Mouse (Mus musculus) embryonic facial prominence, embryonic 13.5 days (tissue): ENCODE measurements at regions not wholly inside any gene's neighbourhood (a gene's known extent, or its start where the extent isn't known, plus 50 kb on each side); places are given as distances from the start of the nearest gene placed in this dataset.

ENCODE experiments used
- ATAC-seq: fragments of 200-750 bp; cut with Nextera tagmentation; 2 replicates; pipeline ENCODE4 v1.8.0; 2017; ENCODE audit warnings: low read depth; ENCODE audit not compliant: insufficient number of reproducible peaks, insufficient read depth, low FRiP score, low TSS enrichment
- H3K27ac ChIP-seq: fragments of 300-500 bp; sonication (generic); 2 replicates; pipeline ENCODE4 v1.5.1; 2015; ENCODE audit warnings: moderate library complexity, mild to moderate bottlenecking, inconsistent platforms
- H3K27me3 ChIP-seq: fragments of 300-500 bp; sonication (generic); 2 replicates; pipeline ENCODE4 v1.6.1; 2015; ENCODE audit warnings: mild to moderate bottlenecking, inconsistent platforms
- H3K36me3 ChIP-seq: fragments of 300-500 bp; sonication (generic); 2 replicates; pipeline ENCODE4 v1.6.1; 2015; ENCODE audit warnings: mild to moderate bottlenecking, inconsistent platforms
- H3K4me1 ChIP-seq: fragments of 300-500 bp; sonication (generic); 2 replicates; pipeline ENCODE4 v1.6.1; 2015; ENCODE audit warnings: inconsistent platforms
- H3K4me2 ChIP-seq: fragments of 300-500 bp; sonication (generic); 2 replicates; pipeline ENCODE4 v1.6.1; 2015; ENCODE audit warnings: moderate library complexity, mild to moderate bottlenecking, inconsistent platforms
- H3K4me3 ChIP-seq: fragments of 300-500 bp; sonication (generic); 2 replicates; pipeline ENCODE4 v1.5.1; 2015; ENCODE audit warnings: mild to moderate bottlenecking, inconsistent platforms
- H3K9ac ChIP-seq: fragments of 300-500 bp; sonication (generic); 2 replicates; pipeline ENCODE4 v1.6.1; 2015; ENCODE audit warnings: mild to moderate bottlenecking, inconsistent platforms
- H3K9me3 ChIP-seq: fragments of 300-500 bp; sonication (generic); 2 replicates; pipeline ENCODE4 v1.6.1; 2016; ENCODE audit warnings: inconsistent platforms
- WGBS: fragments of 180-500 bp; shearing (Covaris S2); methylation state at CpG from one replicate; pipeline ENCODE4 v1.1.7; 2015; ENCODE audit warnings: mixed read lengths; 5-methylcytosine and 5-hydroxymethylcytosine counted together

DNA sequence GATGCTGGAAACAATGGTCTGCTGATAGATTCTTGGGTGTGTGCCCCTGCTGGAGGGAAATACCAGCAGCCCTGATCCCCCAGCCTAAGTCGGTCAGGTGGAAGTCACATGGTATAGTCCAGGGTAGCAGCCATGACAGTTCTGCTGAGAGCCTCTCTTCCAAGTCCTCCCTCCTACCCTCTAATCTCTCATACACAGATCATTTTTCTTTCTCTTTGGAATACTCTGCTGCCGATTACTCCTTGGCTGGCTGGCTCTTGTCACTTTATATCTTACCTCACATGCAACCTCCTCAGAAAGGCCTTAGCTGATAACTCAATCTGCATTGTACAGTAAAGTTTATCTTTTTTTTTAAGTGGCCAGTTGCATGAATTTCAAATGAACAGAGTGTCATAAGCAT is 162.5 kb upstream of the Kbtbd8 start:
- no peaks in the 10 kb centered on the region for H3K27me3 ChIP-seq
- WGBS, result 79% methylated on average over 2 of the region's 2 CpGs
- no peak for ATAC-seq

GRCm38 (mm10) chr6:94953658-94954057 is 163.4 kb upstream of the Kbtbd8 start:
- Histone ChIP-seq H3K4me2 (no peak overlapping the region), H3K9ac (no peak overlapping the region), H3K4me3 (no peak overlapping the region), H3K27ac (no peak overlapping the region), H3K36me3 (no peaks in the 10 kb centered on the region), H3K4me1 (0 out of 2 replicates have a peak, but pooled peaks cover 2% of the 10 kb centered on the region), H3K27me3 (no peaks in the 10 kb centered on the region), H3K9me3 (no peaks in the 10 kb centered on the region)
- no peak for ATAC-seq
- WGBS, result 79% methylated on average over 4 of the region's 4 CpGs

More for the DNA sequence above, 162.5 kb upstream of the Kbtbd8 start:
- H3K4me2 ChIP-seq, result no peak overlapping the region
- no peak overlapping the region for H3K4me3 ChIP-seq
- no peaks in the 10 kb centered on the region for H3K9me3 ChIP-seq
- no peaks in the 10 kb centered on the region for H3K36me3 ChIP-seq
- 0 out of 2 replicates have a peak, but pooled peaks cover 2% of the 10 kb centered on the region for H3K4me1 ChIP-seq
- no peak overlapping the region for H3K9ac ChIP-seq
- no peak overlapping the region for H3K27ac ChIP-seq

- Histone ChIP-seq H3K9ac (no peak overlapping the region), H3K4me2 (no peak overlapping the region), H3K4me1 (no peaks in the 10 kb centered on the region), H3K27me3 (no peaks in the 10 kb centered on the region), H3K4me3 (no peak overlapping the region), H3K9me3 (no peaks in the 10 kb centered on the region), H3K36me3 (no peaks in the 10 kb centered on the region), H3K27ac (no peak overlapping the region)
- ATAC-seq, result no peak
- 78% methylated on average over 7 of the region's 7 CpGs for whole genome bisulfite sequencing
Measured at GRCm38 (mm10) chr6:94951971-94952768, 164.9 kb upstream of the Kbtbd8 start.

GRCm38 (mm10) chr6:94950944-94951343 is 166.1 kb upstream of the Kbtbd8 start:
- Histone ChIP-seq H3K9ac (no peak overlapping the region), H3K4me1 (no peaks in the 10 kb centered on the region), H3K36me3 (no peaks in the 10 kb centered on the region), H3K27me3 (no peaks in the 10 kb centered on the region), H3K4me2 (no peak overlapping the region), H3K27ac (no peak overlapping the region), H3K4me3 (no peak overlapping the region), H3K9me3 (no peaks in the 10 kb centered on the region)
- WGBS, result 84% methylated on average over 5 of the region's 5 CpGs
- no peak for ATAC-seq

- ATAC-seq, result no peak
- H3K4me1 ChIP-seq, result no peaks in the 10 kb centered on the region
- no peak overlapping the region for H3K27ac ChIP-seq
- H3K9me3 ChIP-seq, result no peaks in the 10 kb centered on the region
- H3K4me3 ChIP-seq, result no peak overlapping the region
- H3K9ac ChIP-seq, result no peak overlapping the region
- WGBS, result 79% methylated on average over 2 of the region's 2 CpGs
- H3K36me3 ChIP-seq, result no peaks in the 10 kb centered on the region
- H3K27me3 ChIP-seq, result no peaks in the 10 kb centered on the region
- H3K4me2 ChIP-seq, result no peak overlapping the region
Measured at GRCm38 (mm10) chr6:94950319-94950718, 166.7 kb upstream of the Kbtbd8 start.

DNA sequence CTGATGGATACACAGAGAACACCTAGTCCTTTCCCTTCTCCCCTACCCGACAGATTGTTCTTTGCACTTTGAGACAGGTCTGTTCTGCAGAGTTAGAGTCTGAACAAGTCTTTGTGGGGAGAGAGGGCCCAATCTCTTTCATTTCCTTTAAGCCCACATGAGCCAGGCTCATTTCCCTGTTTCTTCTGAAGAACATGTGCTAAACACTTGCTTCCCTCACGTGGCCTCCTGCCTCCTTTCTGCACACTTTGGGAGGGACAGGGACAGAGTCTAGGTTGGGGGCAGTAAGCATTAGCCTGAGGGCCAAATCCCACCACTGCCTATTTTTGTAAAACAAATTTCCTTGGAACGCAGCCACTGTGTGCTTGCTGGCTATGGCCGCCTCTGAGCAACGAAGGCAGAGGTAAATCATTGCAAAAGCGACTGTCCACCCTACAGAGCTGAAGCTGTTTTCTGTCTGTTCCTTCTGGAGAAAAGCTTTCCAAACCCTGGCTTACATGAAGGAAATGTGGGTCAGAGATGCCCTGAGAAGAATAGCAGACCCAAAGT is 170.6 kb upstream of the Kbtbd8 start:
- Histone ChIP-seq H3K27ac (no peak overlapping the region), H3K36me3 (no peaks in the 10 kb centered on the region), H3K9ac (no peak overlapping the region), H3K4me1 (peaks cover 6% of the 10 kb centered on the region; the same call in 1 of the 2 replicates), H3K27me3 (no peaks in the 10 kb centered on the region), H3K4me3 (no peak overlapping the region), H3K4me2 (no peak overlapping the region), H3K9me3 (no peaks in the 10 kb centered on the region)
- WGBS, result 64% methylated on average over 6 of the region's 6 CpGs
- no peak for ATAC-seq

- H3K27ac ChIP-seq, result no peak overlapping the region
- H3K4me1 ChIP-seq, result peaks cover 6% of the 10 kb centered on the region; the same call in 1 of the 2 replicates
- no peaks in the 10 kb centered on the region for H3K36me3 ChIP-seq
- H3K4me3 ChIP-seq, result no peak overlapping the region
- no peaks in the 10 kb centered on the region for H3K9me3 ChIP-seq
- no peak overlapping the region for H3K9ac ChIP-seq
- H3K27me3 ChIP-seq, result no peaks in the 10 kb centered on the region
- no peak overlapping the region for H3K4me2 ChIP-seq
- WGBS, result 84% methylated on average over 5 of the region's 5 CpGs
- no peak for ATAC-seq
Measured at GRCm38 (mm10) chr6:94945715-94946114, 171.3 kb upstream of the Kbtbd8 start.

DNA sequence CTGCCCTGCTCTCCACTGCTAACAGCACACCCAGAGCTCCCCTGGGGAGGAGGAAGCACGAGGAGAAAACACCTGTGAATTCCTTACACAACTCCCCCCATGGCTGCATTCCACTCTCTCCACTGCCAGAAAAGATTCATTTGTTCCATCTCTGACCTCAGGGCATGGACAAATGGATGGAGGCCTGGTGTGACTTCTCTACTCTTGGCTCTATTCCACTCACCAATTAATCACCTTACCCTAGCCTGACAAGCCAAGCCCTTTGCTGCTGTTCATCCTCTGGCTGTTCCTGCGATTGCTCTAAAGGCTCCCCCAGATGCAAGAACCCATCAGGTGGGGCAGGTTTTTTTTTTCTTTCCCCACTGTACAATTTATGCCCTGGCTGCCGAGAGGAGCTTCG is 172.8 kb upstream of the Kbtbd8 start:
- no peak for ATAC-seq
- H3K4me3 ChIP-seq, result no peak overlapping the region
- H3K4me2 ChIP-seq, result no peak overlapping the region
- no peak overlapping the region for H3K27ac ChIP-seq
- no peaks in the 10 kb centered on the region for H3K27me3 ChIP-seq
- no peaks in the 10 kb centered on the region for H3K9me3 ChIP-seq
- no peak overlapping the region for H3K9ac ChIP-seq
- peaks cover 6% of the 10 kb centered on the region; the same call in 1 of the 2 replicates for H3K4me1 ChIP-seq
- no peaks in the 10 kb centered on the region for H3K36me3 ChIP-seq
- 47% methylated on average over 4 of the region's 4 CpGs for WGBS

DNA sequence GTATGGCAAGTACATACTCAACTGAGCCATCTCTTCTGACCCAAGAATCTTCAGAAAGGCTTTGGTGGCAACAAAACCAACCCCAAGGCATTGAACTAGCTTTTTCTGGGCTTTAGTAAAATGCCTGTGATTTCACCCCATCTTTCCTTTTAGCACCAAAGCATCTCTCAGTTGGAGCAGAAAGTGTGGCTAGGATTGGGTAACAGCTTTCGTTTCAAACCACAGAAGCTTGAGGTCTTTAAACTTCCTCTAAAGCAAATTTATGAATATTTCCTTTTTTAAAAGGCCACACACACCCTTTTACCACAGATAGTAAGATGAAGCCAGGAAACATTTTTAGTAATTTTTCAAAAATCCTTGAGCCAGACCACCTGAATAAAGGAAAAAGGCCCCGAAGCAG is 178.1 kb upstream of the Kbtbd8 start:
- H3K27ac ChIP-seq, result no peak overlapping the region
- no peak overlapping the region for H3K4me2 ChIP-seq
- H3K4me3 ChIP-seq, result no peak overlapping the region
- 85% methylated on average over 2 of the region's 2 CpGs for WGBS
- peaks cover 13% of the 10 kb centered on the region for H3K4me1 ChIP-seq
- no peaks in the 10 kb centered on the region for H3K9me3 ChIP-seq
- no peak for ATAC-seq
- H3K36me3 ChIP-seq, result no peaks in the 10 kb centered on the region
- no peak overlapping the region for H3K9ac ChIP-seq
- no peaks in the 10 kb centered on the region for H3K27me3 ChIP-seq

GRCm38 (mm10) chr6:94936206-94936605 is 180.8 kb upstream of the Kbtbd8 start:
- no peak overlapping the region for H3K4me3 ChIP-seq
- H3K27me3 ChIP-seq, result no peaks in the 10 kb centered on the region
- H3K4me2 ChIP-seq, result no peak overlapping the region
- peaks cover 12% of the 10 kb centered on the region; the same call in 1 of the 2 replicates for H3K4me1 ChIP-seq
- WGBS, result 85% methylated on average over 5 of the region's 5 CpGs
- H3K9ac ChIP-seq, result no peak overlapping the region
- no peak overlapping the region for H3K27ac ChIP-seq
- H3K9me3 ChIP-seq, result no peaks in the 10 kb centered on the region
- H3K36me3 ChIP-seq, result no peaks in the 10 kb centered on the region
- no peak for ATAC-seq

DNA sequence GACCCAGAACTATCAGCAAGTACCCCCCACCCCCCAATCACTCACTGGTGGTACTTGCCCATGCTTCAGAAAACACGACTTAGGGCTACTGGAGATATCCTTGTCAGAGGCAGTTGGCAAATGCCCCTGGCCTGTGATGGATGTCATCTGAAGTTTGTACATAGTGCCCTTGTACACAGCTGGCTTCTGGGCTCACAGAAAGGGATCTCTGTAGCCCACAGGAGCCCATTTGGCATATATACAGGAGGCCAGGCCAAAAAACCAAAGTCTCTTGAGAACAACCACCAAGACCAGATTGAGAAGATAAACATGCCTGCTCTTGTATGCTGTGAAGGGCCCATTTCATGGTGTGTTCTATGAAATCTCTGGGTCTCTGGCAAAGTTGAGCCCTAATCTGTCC is 181.3 kb upstream of the Kbtbd8 start:
- no peak overlapping the region for H3K9ac ChIP-seq
- 87% methylated on average over 1 of the region's 1 CpGs for WGBS
- H3K27me3 ChIP-seq, result no peaks in the 10 kb centered on the region
- H3K4me1 ChIP-seq, result peaks cover 12% of the 10 kb centered on the region; the same call in 1 of the 2 replicates
- H3K9me3 ChIP-seq, result no peaks in the 10 kb centered on the region
- no peak for ATAC-seq
- H3K36me3 ChIP-seq, result no peaks in the 10 kb centered on the region
- no peak overlapping the region for H3K4me2 ChIP-seq
- H3K4me3 ChIP-seq, result no peak overlapping the region
- H3K27ac ChIP-seq, result no peak overlapping the region

DNA sequence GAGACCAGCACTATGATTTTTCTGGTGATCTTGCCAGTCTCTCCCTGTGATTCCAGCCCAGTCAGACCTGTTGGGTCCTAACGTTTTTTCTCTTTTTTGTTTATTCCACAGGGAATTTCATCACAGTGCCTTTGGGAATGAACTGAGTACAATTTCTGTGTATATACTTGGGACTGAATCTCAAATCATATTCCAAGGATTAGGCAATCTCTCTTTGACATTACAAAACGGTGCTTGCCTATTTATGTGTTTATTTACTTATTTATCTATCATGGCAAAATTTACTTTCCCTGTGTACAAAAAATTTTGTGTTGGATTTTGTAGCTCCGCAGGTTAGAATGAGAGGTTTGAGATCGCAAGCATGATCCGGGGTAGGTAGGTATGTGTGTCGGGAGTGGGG is 189.2 kb upstream of the Kbtbd8 start:
- H3K9me3 ChIP-seq, result no peaks in the 10 kb centered on the region
- H3K27ac ChIP-seq, result no peak overlapping the region
- no peak overlapping the region for H3K4me3 ChIP-seq
- no peaks in the 10 kb centered on the region for H3K36me3 ChIP-seq
- H3K9ac ChIP-seq, result no peak overlapping the region
- no peaks in the 10 kb centered on the region for H3K27me3 ChIP-seq
- WGBS, result 89% methylated on average over 6 of the region's 6 CpGs
- ATAC-seq, result no peak
- no peaks in the 10 kb centered on the region for H3K4me1 ChIP-seq
- H3K4me2 ChIP-seq, result no peak overlapping the region
